Mouse (Mus musculus) megakaryocyte, embryonic 14.5 days (primary cell): ENCODE measurements around the gene Mad1l1.

Experiments
- FLI1 ChIP-seq: IDR thresholded peaks from 2 replicates; pipeline ENCODE4 v1.6.1; 2012; ENCODE audit warnings: low read length, inconsistent platforms, mixed read lengths
- GATA1 ChIP-seq: IDR thresholded peaks from 3 replicates; pipeline ENCODE4 v1.6.1; 2012; ENCODE audit warnings: mixed read lengths, low read length, inconsistent platforms, borderline replicate concordance

DNA sequence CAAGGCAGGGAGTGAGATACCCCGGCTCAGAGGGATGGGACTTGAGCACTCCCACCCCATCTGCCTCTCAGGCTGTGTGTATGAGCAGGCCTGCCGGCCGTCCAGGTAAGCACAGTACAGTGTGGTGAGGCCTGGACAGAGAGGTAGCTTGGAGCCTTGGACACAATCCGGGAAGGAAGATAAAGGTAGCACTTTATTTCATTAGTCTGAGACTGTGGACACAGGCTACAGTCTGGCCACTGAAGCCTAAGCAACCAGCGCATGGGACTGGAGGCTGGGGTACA, 312.9 kb downstream of the Mad1l1 start:
- TF ChIP-seq FLI1 (no peak), GATA1 (no peak)
